7 mouse cellular contexts compared by ENCODE assay signal in the genomic region with DNA sequence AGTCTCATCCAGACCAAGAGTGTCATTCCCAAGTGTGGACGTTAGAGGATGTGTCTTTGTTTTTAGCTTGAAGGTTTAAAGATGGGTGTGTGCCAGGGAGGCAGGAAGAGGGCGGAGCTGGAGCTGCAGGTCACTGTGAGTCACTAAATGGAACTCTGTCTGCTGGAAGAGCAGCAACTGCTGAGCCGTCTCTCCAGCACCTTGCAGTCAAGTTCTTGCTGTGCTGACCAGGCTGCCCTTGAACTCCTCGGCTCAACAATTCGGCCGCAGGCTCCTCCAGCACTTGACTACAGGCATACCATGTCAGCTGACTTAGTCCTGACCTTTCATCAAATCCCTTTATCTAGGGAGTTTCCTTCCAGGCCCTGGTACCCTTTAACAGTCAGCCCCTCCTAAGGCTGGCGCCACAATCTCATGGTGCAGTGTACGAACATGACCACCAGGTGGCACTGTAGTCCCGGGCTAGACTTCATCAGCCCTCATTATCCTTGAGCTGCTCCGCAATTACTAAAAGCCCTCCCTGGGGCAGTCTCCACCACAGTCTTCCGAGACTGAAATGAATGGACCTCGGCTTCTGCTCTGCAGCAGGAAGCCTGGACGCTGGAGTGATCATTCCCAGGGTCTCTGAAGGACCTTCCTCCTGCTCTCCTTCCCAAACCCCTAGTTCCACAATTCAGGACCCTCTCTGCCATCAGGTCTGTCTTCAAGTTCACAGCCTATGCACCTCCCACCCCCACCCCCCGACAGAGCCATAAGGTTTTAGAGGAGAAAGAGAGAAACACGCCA. TPM values are rescaled to one million over a fixed set of nuclear protein-coding genes. Genes with fewer than 3 reads are reported as not detected.
A peak's percentile ranks its signal among the peaks of the same experiment; 100 is the strongest.
DNase-seq lines count a peak whose midpoint lies in the region; ATAC-seq and TF ChIP-seq lines count a peak whose summit lies in the region.

No protein-coding gene starts in this region.

- H3K9ac ChIP-seq in embryonic facial prominence, embryonic 14.5 days (ENCODE audit: low read depth, low read length) = peak overlapping the region; percentile 63
- peak overlapping the region; percentile 47 for H3K9ac ChIP-seq in kidney, embryonic 14.5 days (ENCODE audit: low read depth, low read length)
- peak overlapping the region; percentile 21; the same call in 1 of the 2 replicates for H3K9ac ChIP-seq in limb, embryonic 15.5 days
- 0 out of 2 replicates have a peak overlapping the region, but pooled peaks have one; percentile 29 for H3K9ac ChIP-seq in midbrain, postnatal 0 days (replicated peaks; ENCODE audit: low read length, poor library complexity, severe bottlenecking)

- peak overlapping the region; percentile 11; the same call in 1 of the 2 replicates for H3K4me3 ChIP-seq in embryonic facial prominence, embryonic 14.5 days (ENCODE audit: low read depth, low read length)
- peak overlapping the region; percentile 21 for H3K4me3 ChIP-seq in kidney, embryonic 14.5 days (ENCODE audit: low read length)
- H3K4me3 ChIP-seq in limb, embryonic 15.5 days = peak overlapping the region; percentile 19
- no peak overlapping the region for H3K4me3 ChIP-seq in midbrain, postnatal 0 days (ENCODE audit: low read depth, low read length)

- 0 out of 2 replicates have a peak, but pooled peaks cover 6% of the 10 kb centered on the region for H3K27me3 ChIP-seq in embryonic facial prominence, embryonic 14.5 days (replicated peaks; ENCODE audit: control insufficient read depth, insufficient read depth, low read length)
- H3K27me3 ChIP-seq in kidney, embryonic 14.5 days (ENCODE audit: control insufficient read depth, insufficient read depth, low read length) = no peaks in the 10 kb centered on the region
- no peaks in the 10 kb centered on the region for H3K27me3 ChIP-seq in limb, embryonic 15.5 days
- no peaks in the 10 kb centered on the region for H3K27me3 ChIP-seq in midbrain, postnatal 0 days (ENCODE audit: insufficient read depth, low read length)

- peaks cover 19% of the 10 kb centered on the region for H3K4me1 ChIP-seq in embryonic facial prominence, embryonic 14.5 days (ENCODE audit: control insufficient read depth, insufficient read depth, low read length)
- H3K4me1 ChIP-seq in kidney, embryonic 14.5 days (ENCODE audit: control insufficient read depth, insufficient read depth, low read length) = peaks cover 19% of the 10 kb centered on the region
- peaks cover 28% of the 10 kb centered on the region for H3K4me1 ChIP-seq in limb, embryonic 15.5 days
- peaks cover 4% of the 10 kb centered on the region; the same call in 1 of the 2 replicates for H3K4me1 ChIP-seq in midbrain, postnatal 0 days (ENCODE audit: insufficient read depth, low read length)

- H3K36me3 ChIP-seq in embryonic facial prominence, embryonic 14.5 days (ENCODE audit: control insufficient read depth, insufficient read depth, low read length) = no peaks in the 10 kb centered on the region
- no peaks in the 10 kb centered on the region for H3K36me3 ChIP-seq in kidney, embryonic 14.5 days (ENCODE audit: control insufficient read depth, insufficient read depth, low read length)
- H3K36me3 ChIP-seq in limb, embryonic 15.5 days = no peaks in the 10 kb centered on the region
- no peaks in the 10 kb centered on the region for H3K36me3 ChIP-seq in midbrain, postnatal 0 days (ENCODE audit: insufficient read depth, low read length)

- H3K27ac ChIP-seq in embryonic facial prominence, embryonic 14.5 days (replicated peaks; ENCODE audit: low read depth, low read length) = peak overlapping the region; percentile 84
- peak overlapping the region; percentile 73 for H3K27ac ChIP-seq in kidney, embryonic 14.5 days (ENCODE audit: low read depth, low read length)
- H3K27ac ChIP-seq in limb, embryonic 15.5 days = peak overlapping the region; percentile 79
- peak overlapping the region; percentile 63 for H3K27ac ChIP-seq in midbrain, postnatal 0 days (ENCODE audit: low read depth, low read length)

- H3K4me2 ChIP-seq in embryonic facial prominence, embryonic 14.5 days (ENCODE audit: low read depth, low read length) = peak overlapping the region; percentile 56
- peak overlapping the region; percentile 46 for H3K4me2 ChIP-seq in kidney, embryonic 14.5 days (replicated peaks; ENCODE audit: low read depth, low read length)
- peak overlapping the region; percentile 42 for H3K4me2 ChIP-seq in limb, embryonic 15.5 days
- 0 out of 2 replicates have a peak overlapping the region, but pooled peaks have one; percentile 6 for H3K4me2 ChIP-seq in midbrain, postnatal 0 days (ENCODE audit: low read depth, low read length, poor library complexity, severe bottlenecking)

- TF ChIP-seq CTCF in midbrain, postnatal 0 days (IDR thresholded peaks at IDR 0.05) = peak; percentile 98

- ATAC-seq in embryonic facial prominence, embryonic 14.5 days (ENCODE audit: low read depth) = peak; percentile 79
- peak; percentile 77 for ATAC-seq in kidney, embryonic 14.5 days (ENCODE audit: low FRiP score, low TSS enrichment)
- ATAC-seq in limb, embryonic 15.5 days (ENCODE audit: insufficient number of reproducible peaks, low FRiP score, low TSS enrichment, low read depth) = peak; percentile 64
- peak; percentile 79 for ATAC-seq in midbrain, postnatal 0 days (ENCODE audit: low FRiP score)

- no peaks in the 10 kb centered on the region for H3K9me3 ChIP-seq in embryonic facial prominence, embryonic 14.5 days (ENCODE audit: control insufficient read depth, low read length)
- H3K9me3 ChIP-seq in kidney, embryonic 14.5 days (ENCODE audit: control insufficient read depth, low read length) = no peaks in the 10 kb centered on the region
- H3K9me3 ChIP-seq in limb, embryonic 15.5 days = no peaks in the 10 kb centered on the region
- H3K9me3 ChIP-seq in midbrain, postnatal 0 days (ENCODE audit: low read length) = no peaks in the 10 kb centered on the region

- DNase-seq in adrenal gland, postnatal 14 days = peak; percentile 94
- peak; percentile 87 for DNase-seq in embryonic facial prominence, embryonic 14.5 days (ENCODE audit: low spot score)
- DNase-seq in heart, adult 9 months (ENCODE audit: low spot score in 2 of 2) = peak; percentile 83 to 89
- DNase-seq in midbrain, postnatal 0 days (ENCODE audit: low spot score) = peak; percentile 94
- DNase-seq in spleen, postnatal 10 days (ENCODE audit: low spot score in 2 of 2) = peak; percentile 83 to 86

- 4% methylated on average over 15 of the region's 15 CpGs for WGBS in embryonic facial prominence, embryonic 14.5 days
- WGBS in kidney, embryonic 14.5 days = 3% methylated on average over 15 of the region's 15 CpGs
- WGBS in limb, embryonic 15.5 days = 5% methylated on average over 15 of the region's 15 CpGs
- WGBS in midbrain, postnatal 0 days = 7% methylated on average over 15 of the region's 15 CpGs

RNA-seq across cellular contexts. Expression of a gene that starts 23.1 kb away (rescaled TPM):
- 32.6 and 33.8 TPM in 2 replicates for total RNA-seq in adrenal gland, postnatal 14 days (2021)
- polyA plus RNA-seq in embryonic facial prominence, embryonic 14.5 days (2014; fragmentation: Nextera tagmentation; extraction: Ambion mirVana) = 47.3 and 54.4 TPM in 2 replicates
- 27.2 and 43.3 TPM in 2 replicates for polyA plus RNA-seq in kidney, embryonic 14.5 days (2014; fragmentation: Nextera tagmentation; extraction: Ambion mirVana)
- polyA plus RNA-seq in limb, embryonic 15.5 days (2015; fragmentation: Nextera tagmentation; extraction: Ambion mirVana) = 43.9 and 47.4 TPM in 2 replicates
- 16.6 and 21.0 TPM in 2 replicates for total RNA-seq in midbrain, postnatal 0 days (2014; rRNA removed)
- 31.0 and 38.2 TPM in 2 replicates for polyA plus RNA-seq in midbrain, postnatal 0 days (2015; fragmentation: Nextera tagmentation; extraction: Ambion mirVana)

RNA-seq across cellular contexts. Expression of a gene that starts 28.4 kb away (rescaled TPM):
- 0.78 and 1.8 TPM in 2 replicates for total RNA-seq in adrenal gland, postnatal 14 days (2021)
- 0.48 and 0.85 TPM in 2 replicates for polyA plus RNA-seq in embryonic facial prominence, embryonic 14.5 days (2014; fragmentation: Nextera tagmentation; extraction: Ambion mirVana)
- 0.23 and 0.45 TPM in 2 replicates for polyA plus RNA-seq in kidney, embryonic 14.5 days (2014; fragmentation: Nextera tagmentation; extraction: Ambion mirVana)
- polyA plus RNA-seq in limb, embryonic 15.5 days (2015; fragmentation: Nextera tagmentation; extraction: Ambion mirVana) = 0.36 and 0.41 TPM in 2 replicates
- total RNA-seq in midbrain, postnatal 0 days (2014; rRNA removed) = 0.33 and 0.47 TPM in 2 replicates
- 0.19 TPM in 1 of 2 replicates, not detected in the other for polyA plus RNA-seq in midbrain, postnatal 0 days (2015; fragmentation: Nextera tagmentation; extraction: Ambion mirVana)

Comparison
In these comparisons a context has a peak if more than half of its experiments do, and no peak if none do; other contexts are left out.
1. H3K4me2 ChIP-seq: peak in every context shown above with its lines; median percentile 56 in embryonic facial prominence, embryonic 14.5 days; 46 in kidney, embryonic 14.5 days; 42 in limb, embryonic 15.5 days; 6 in midbrain, postnatal 0 days.